ENCODE assay signal across 16 mouse cellular contexts in genomic region chr15:9954941-9955340, GRCm38 (mm10).
"Had no signal": no experiment of that assay in that cellular context is flagged by ENCODE, and none has a peak within 500 bp of the region (broad histone marks: within the 10 kb centered on the region; RNA-seq: fewer than 3 reads in every experiment).

No protein-coding gene starts in this region.

- H3K36me3 ChIP-seq: heart, embryonic 13.5 days; heart, embryonic 15.5 days; hindbrain, embryonic 13.5 days; hindbrain, embryonic 15.5 days; kidney, embryonic 15.5 days; limb, embryonic 10.5 days; limb, embryonic 12.5 days; liver, embryonic 13.5 days had no signal

- H3K27ac ChIP-seq: heart, adult 2 months; heart, embryonic 13.5 days; heart, embryonic 15.5 days; hindbrain, embryonic 13.5 days; hindbrain, embryonic 15.5 days; hindbrain, postnatal 0 days; kidney, embryonic 15.5 days; kidney, postnatal 0 days; layer of hippocampus, adult 2 months; left cerebral cortex, adult 2 months; limb, embryonic 10.5 days; limb, embryonic 12.5 days; liver, embryonic 13.5 days had no signal

- H3K9ac ChIP-seq: heart, embryonic 13.5 days; heart, embryonic 15.5 days; hindbrain, embryonic 13.5 days; hindbrain, embryonic 15.5 days; kidney, embryonic 15.5 days; limb, embryonic 12.5 days; liver, embryonic 13.5 days had no signal

- H3K4me3 ChIP-seq: heart, adult 2 months; heart, embryonic 13.5 days; heart, embryonic 15.5 days; hindbrain, embryonic 13.5 days; hindbrain, embryonic 15.5 days; kidney, embryonic 15.5 days; layer of hippocampus, adult 2 months; left cerebral cortex, adult 2 months; limb, embryonic 10.5 days; limb, embryonic 12.5 days; liver, embryonic 13.5 days had no signal

- ATAC-seq: hindbrain, postnatal 0 days; intestine, embryonic 16.5 days had no signal

- H3K4me2 ChIP-seq: heart, embryonic 11.5 days; heart, embryonic 13.5 days; heart, embryonic 15.5 days; hindbrain, embryonic 13.5 days; hindbrain, embryonic 15.5 days; kidney, embryonic 15.5 days; limb, embryonic 12.5 days; liver, embryonic 11.5 days; liver, embryonic 13.5 days had no signal

- H3K27me3 ChIP-seq: heart, embryonic 13.5 days; heart, embryonic 15.5 days; hindbrain, embryonic 13.5 days; hindbrain, embryonic 15.5 days; kidney, embryonic 15.5 days; limb, embryonic 12.5 days; liver, embryonic 13.5 days had no signal

- H3K9me3 ChIP-seq: heart, embryonic 13.5 days; heart, embryonic 15.5 days; hindbrain, embryonic 13.5 days; hindbrain, embryonic 15.5 days; kidney, embryonic 15.5 days; limb, embryonic 10.5 days; limb, embryonic 12.5 days; liver, embryonic 13.5 days had no signal

- H3K4me1 ChIP-seq: heart, embryonic 13.5 days; heart, embryonic 15.5 days; hindbrain, embryonic 13.5 days; hindbrain, embryonic 15.5 days; kidney, embryonic 15.5 days; limb, embryonic 10.5 days; limb, embryonic 12.5 days; liver, embryonic 13.5 days had no signal
